Mouse (Mus musculus) midbrain, embryonic 14.5 days (tissue): ENCODE data around the gene Fgf11. TPM values are rescaled to one million over a fixed set of nuclear protein-coding genes. Genes with fewer than 3 reads are reported as not detected.
A peak's percentile ranks its signal among the peaks of the same experiment; 100 is the strongest.

Experiments
- ATAC-seq: fragments of 200-750 bp; cut with Nextera tagmentation; 2 replicates; pipeline ENCODE4 v1.8.0; 2017; ENCODE audit warnings: moderate number of reproducible peaks, moderate library complexity; ENCODE audit not compliant: low FRiP score, low TSS enrichment
- DNase-seq: peaks from one replicate; pipeline ENCODE4 v3.0.0-alpha.2; 2015
- H3K27ac ChIP-seq: fragments of 300-500 bp; sonication (generic); replicated peaks from 2 replicates; pipeline ENCODE4 v1.5.1; 2014; ENCODE audit warnings: mild to moderate bottlenecking, low read depth, low read length, moderate library complexity
- H3K27me3 ChIP-seq: fragments of 300-500 bp; sonication (generic); 2 replicates; pipeline ENCODE4 v1.6.1; 2014; ENCODE audit warnings: low read length, control low read depth, mixed read lengths; ENCODE audit not compliant: control insufficient read depth, insufficient read depth
- H3K36me3 ChIP-seq: fragments of 300-500 bp; sonication (generic); 2 replicates; pipeline ENCODE4 v1.6.1; 2014; ENCODE audit warnings: low read length, control low read depth; ENCODE audit not compliant: control insufficient read depth, insufficient read depth
- H3K4me1 ChIP-seq: fragments of 300-500 bp; sonication (generic); 2 replicates; pipeline ENCODE4 v1.6.1; 2014; ENCODE audit warnings: mild to moderate bottlenecking, antibody characterized with exemption, low read length, control low read depth; ENCODE audit not compliant: control insufficient read depth, insufficient read depth
- H3K4me2 ChIP-seq: fragments of 300-500 bp; sonication (generic); 2 replicates; pipeline ENCODE4 v1.6.1; 2014; ENCODE audit warnings: mild to moderate bottlenecking, low read length, moderate library complexity
- H3K4me3 ChIP-seq: fragments of 300-500 bp; sonication (generic); replicated peaks from 2 replicates; pipeline ENCODE4 v1.5.1; 2014; ENCODE audit warnings: low read depth, low read length
- H3K9ac ChIP-seq: fragments of 300-500 bp; sonication (generic); replicated peaks from 2 replicates; pipeline ENCODE4 v1.6.1; 2014; ENCODE audit warnings: mild to moderate bottlenecking, low read length, moderate library complexity
- H3K9me3 ChIP-seq: fragments of 300-500 bp; sonication (generic); 2 replicates; pipeline ENCODE4 v1.6.1; 2016; ENCODE audit warnings: low read length, control low read depth, mixed read lengths; ENCODE audit not compliant: control insufficient read depth
- WGBS: fragments of 180-500 bp; shearing (Covaris S2); extraction: QIAGEN DNeasy Blood & Tissue Kit; methylation state at CpG from one replicate; pipeline ENCODE4 v1.1.7; 2014; 5-methylcytosine and 5-hydroxymethylcytosine counted together
- polyA plus RNA-seq: library from polyadenylated mRNA; unstranded; fragments of >200 nt; fragmentation: Nextera tagmentation; extraction: Ambion mirVana; gene quantifications from 2 replicates; pipeline ENCODE4 v1.2.1, GENCODE M21; 2014

Gene Fgf11
- polyA plus RNA-seq, 1 experiment from 2014 or later = 3.2 TPM

DNA sequence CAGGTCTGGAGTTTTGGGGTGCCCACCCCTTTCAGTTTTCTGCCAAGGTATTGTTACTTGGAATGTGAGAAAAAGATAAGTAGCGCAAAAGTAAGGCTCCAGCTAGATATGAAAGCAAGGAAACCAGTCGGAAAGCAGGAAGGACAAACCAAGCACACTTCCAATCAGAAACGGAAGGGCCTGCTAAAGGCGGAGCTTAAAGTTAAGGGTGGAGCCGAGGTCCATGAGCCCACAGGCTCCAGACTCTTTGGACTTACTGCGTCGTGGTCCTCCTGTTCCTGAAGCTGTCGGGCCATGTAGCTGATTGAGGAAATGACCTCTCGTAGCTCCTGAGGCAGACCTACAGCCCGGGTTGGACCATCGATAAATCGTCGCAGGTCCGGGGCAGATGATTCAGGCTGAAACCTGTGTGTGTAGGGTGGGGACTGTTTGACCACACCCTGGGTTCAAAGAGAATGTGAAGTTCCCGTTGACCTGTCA is 16.8 kb downstream of the Fgf11 start:
- WGBS = 51% methylated on average over 15 of the region's 15 CpGs
- no peak overlapping the region for H3K4me2 ChIP-seq

DNA sequence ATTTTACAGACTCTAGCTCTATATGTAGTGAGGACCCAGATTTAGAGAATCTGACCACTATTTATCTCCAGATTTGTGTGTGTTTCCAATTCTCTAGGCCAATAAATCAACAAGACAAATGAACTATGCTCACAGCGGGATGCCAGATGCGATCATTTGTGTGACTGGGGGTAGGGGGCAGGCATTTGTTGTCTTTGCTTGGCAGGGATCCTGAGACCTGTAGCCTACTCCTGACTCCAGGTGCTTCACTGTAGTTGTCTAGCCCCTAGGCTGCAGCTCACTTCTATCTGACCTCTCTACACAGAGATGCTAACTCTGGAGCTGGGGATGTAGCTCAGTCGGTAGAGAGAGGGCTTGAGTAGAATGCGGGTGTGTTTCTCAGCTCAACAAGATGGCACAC is 19.8 kb downstream of the Fgf11 start:
- Histone ChIP-seq H3K9me3 (no peaks in the 10 kb centered on the region), H3K4me3 (no peak overlapping the region), H3K4me2 (no peak overlapping the region), H3K9ac (no peak overlapping the region), H3K27me3 (no peaks in the 10 kb centered on the region), H3K27ac (no peak overlapping the region), H3K36me3 (peaks cover 8% of the 10 kb centered on the region), H3K4me1 (no peaks in the 10 kb centered on the region)
- WGBS = 40% methylated on average over 4 of the region's 4 CpGs
- ATAC-seq = no peak
- DNase-seq = no peak

More for the DNA sequence above, 16.8 kb downstream of the Fgf11 start:
- Histone ChIP-seq H3K9me3 (no peaks in the 10 kb centered on the region), H3K4me1 (no peaks in the 10 kb centered on the region), H3K9ac (no peak overlapping the region), H3K27ac (no peak overlapping the region), H3K4me3 (no peak overlapping the region), H3K27me3 (no peaks in the 10 kb centered on the region), H3K36me3 (no peaks in the 10 kb centered on the region)
- DNase-seq (no peak), ATAC-seq (no peak)

- H3K9ac ChIP-seq = no peak overlapping the region
- H3K27ac ChIP-seq = no peak overlapping the region
- no peaks in the 10 kb centered on the region for H3K27me3 ChIP-seq
- H3K4me2 ChIP-seq = no peak overlapping the region
- 54% methylated on average over 7 of the region's 7 CpGs for WGBS
- no peaks in the 10 kb centered on the region for H3K4me1 ChIP-seq
- no peaks in the 10 kb centered on the region for H3K9me3 ChIP-seq
- ATAC-seq = no peak
- peaks cover 13% of the 10 kb centered on the region for H3K36me3 ChIP-seq
- H3K4me3 ChIP-seq = no peak overlapping the region
- DNase-seq = no peak
Observed at GRCm38 (mm10) chr11:69778985-69779384, 22.7 kb downstream of the Fgf11 start.

GRCm38 (mm10) chr11:69778258-69778982 is 23.2 kb downstream of the Fgf11 start:
- H3K4me2 ChIP-seq = no peak overlapping the region
- no peaks in the 10 kb centered on the region for H3K27me3 ChIP-seq
- H3K27ac ChIP-seq = no peak overlapping the region
- no peaks in the 10 kb centered on the region for H3K9me3 ChIP-seq
- no peak overlapping the region for H3K4me3 ChIP-seq
- H3K36me3 ChIP-seq = peaks cover 13% of the 10 kb centered on the region
- ATAC-seq (no peak), DNase-seq (no peak)
- no peak overlapping the region for H3K9ac ChIP-seq
- WGBS = 64% methylated on average over 23 of the region's 23 CpGs
- no peaks in the 10 kb centered on the region for H3K4me1 ChIP-seq

DNA sequence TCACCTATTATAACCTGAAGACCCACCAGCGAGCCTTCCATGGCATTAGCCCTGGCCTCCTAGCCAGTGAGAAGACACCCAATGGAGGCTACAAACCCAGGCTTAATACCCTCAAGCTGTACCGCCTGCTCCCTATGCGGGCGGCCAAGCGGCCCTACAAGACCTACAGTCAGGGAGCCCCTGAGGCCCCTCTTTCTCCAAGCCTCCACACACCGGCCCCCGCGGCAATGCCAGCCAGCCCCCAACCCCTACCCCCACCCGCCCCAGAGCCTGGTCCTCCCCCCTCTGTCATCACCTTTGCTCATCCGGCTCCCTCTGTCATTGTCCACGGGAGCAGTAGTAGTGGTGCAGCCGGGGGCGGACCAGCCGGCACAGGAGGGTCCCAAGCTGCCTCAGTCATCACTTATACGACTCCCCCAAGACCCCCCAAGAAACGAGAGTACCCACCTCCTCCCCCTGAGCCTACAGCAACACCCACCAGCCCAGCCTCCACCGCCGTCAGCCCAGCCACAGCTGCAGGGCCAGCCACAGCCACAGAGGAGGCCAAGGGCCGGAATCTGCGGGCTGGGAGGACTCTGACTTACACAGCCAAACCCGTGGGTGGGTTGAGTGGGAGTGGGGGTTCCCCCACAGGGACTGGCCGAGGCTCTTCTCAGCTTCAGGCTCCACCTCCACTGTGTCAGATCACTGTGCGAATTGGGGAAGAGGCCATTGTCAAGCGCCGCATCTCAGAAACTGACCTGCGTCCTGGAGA is 24.0 kb downstream of the Fgf11 start:
- Histone ChIP-seq H3K4me1 (no peaks in the 10 kb centered on the region), H3K27me3 (no peaks in the 10 kb centered on the region), H3K9me3 (no peaks in the 10 kb centered on the region), H3K36me3 (peaks cover 13% of the 10 kb centered on the region), H3K4me3 (no peak overlapping the region), H3K27ac (no peak overlapping the region), H3K9ac (no peak overlapping the region), H3K4me2 (no peak overlapping the region)
- no peak for DNase-seq
- 0 out of 2 replicates have a peak, but pooled peaks have one; percentile 11 for ATAC-seq
- WGBS = 62% methylated on average over 26 of the region's 26 CpGs

DNA sequence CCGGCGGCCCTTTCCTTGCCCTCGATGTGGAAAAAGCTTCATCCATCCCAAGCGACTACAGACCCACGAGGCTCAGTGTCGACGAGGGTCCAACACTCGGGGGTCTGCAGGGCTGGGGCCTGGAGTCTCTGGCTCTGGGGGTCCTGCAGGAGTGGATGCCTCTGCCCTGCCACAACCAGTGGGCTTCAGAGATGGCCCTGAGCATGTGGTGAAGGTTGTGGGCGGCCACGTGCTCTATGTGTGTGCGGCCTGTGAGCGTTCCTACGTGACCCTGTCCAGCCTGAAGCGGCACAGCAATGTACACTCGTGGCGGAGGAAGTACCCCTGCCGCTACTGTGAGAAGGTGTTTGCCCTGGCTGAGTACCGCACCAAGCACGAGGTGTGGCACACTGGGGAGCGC is 25.2 kb downstream of the Fgf11 start:
- WGBS = 86% methylated on average over 20 of the region's 20 CpGs
- H3K4me2 ChIP-seq = no peak overlapping the region
- H3K9me3 ChIP-seq = no peaks in the 10 kb centered on the region
- no peak overlapping the region for H3K9ac ChIP-seq
- H3K36me3 ChIP-seq = peaks cover 13% of the 10 kb centered on the region
- H3K27me3 ChIP-seq = no peaks in the 10 kb centered on the region
- H3K4me3 ChIP-seq = no peak overlapping the region
- no peak for DNase-seq
- ATAC-seq = no peak
- H3K27ac ChIP-seq = no peak overlapping the region
- H3K4me1 ChIP-seq = no peaks in the 10 kb centered on the region

- DNase-seq (no peak), ATAC-seq (no peak)
- H3K9me3 ChIP-seq = no peaks in the 10 kb centered on the region
- WGBS = 78% methylated on average over 10 of the region's 10 CpGs
- no peak overlapping the region for H3K4me2 ChIP-seq
- peaks cover 16% of the 10 kb centered on the region for H3K36me3 ChIP-seq
- H3K4me3 ChIP-seq = no peak overlapping the region
- H3K9ac ChIP-seq = no peak overlapping the region
- H3K4me1 ChIP-seq = no peaks in the 10 kb centered on the region
- no peaks in the 10 kb centered on the region for H3K27me3 ChIP-seq
- no peak overlapping the region for H3K27ac ChIP-seq
Observed at GRCm38 (mm10) chr11:69775716-69776115, 25.9 kb downstream of the Fgf11 start.

- Histone ChIP-seq H3K4me3 (no peak overlapping the region), H3K36me3 (peaks cover 17% of the 10 kb centered on the region), H3K27me3 (no peaks in the 10 kb centered on the region), H3K9ac (no peak overlapping the region), H3K27ac (no peak overlapping the region), H3K9me3 (no peaks in the 10 kb centered on the region), H3K4me1 (no peaks in the 10 kb centered on the region), H3K4me2 (no peak overlapping the region)
- DNase-seq (no peak), ATAC-seq (no peak)
- 58% methylated on average over 5 of the region's 5 CpGs for WGBS
Observed at GRCm38 (mm10) chr11:69774961-69775360, 26.7 kb downstream of the Fgf11 start.

DNA sequence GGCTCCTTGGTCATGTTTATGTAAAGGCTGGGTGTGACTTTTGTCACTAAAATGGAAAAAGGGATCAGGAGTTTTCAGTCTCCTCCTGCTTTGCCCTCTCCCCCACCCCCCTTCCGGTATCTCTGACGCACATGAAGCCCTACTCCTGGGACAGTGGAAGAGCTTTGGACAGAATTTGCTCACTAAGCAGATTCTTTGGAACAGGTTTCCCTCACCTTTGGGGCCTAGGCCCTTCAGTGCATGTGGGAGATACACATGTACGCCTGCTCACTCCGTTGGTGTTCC is 34.1 kb downstream of the Fgf11 start:
- ATAC-seq (no peak), DNase-seq (no peak)
- H3K27me3 ChIP-seq = no peaks in the 10 kb centered on the region
- 0 out of 2 replicates have a peak, but pooled peaks cover 4% of the 10 kb centered on the region for H3K36me3 ChIP-seq
- no peaks in the 10 kb centered on the region for H3K9me3 ChIP-seq
- 70% methylated on average over 4 of the region's 4 CpGs for WGBS
- H3K9ac ChIP-seq = no peak overlapping the region
- H3K4me2 ChIP-seq = peak overlapping the region; percentile 68
- H3K27ac ChIP-seq = no peak overlapping the region
- peaks cover 11% of the 10 kb centered on the region for H3K4me1 ChIP-seq
- no peak overlapping the region; the same call in 1 of the 2 replicates for H3K4me3 ChIP-seq
